Mouse (Mus musculus) pancreas, adult 10 weeks (tissue): ENCODE results near the gene Lrrc15. TPM values are rescaled to one million over a fixed set of nuclear protein-coding genes. Genes with fewer than 3 reads are reported as not detected.

Experiments used
- polyA plus RNA-seq: library from polyadenylated mRNA; stranded (reverse); fragments of 350-450 nt; fragmentation: Illumina TruSeq; extraction: RNeasy Lipid Tissue Mini Kit (QIAGEN cat#74804); gene quantifications from one replicate; pipeline ENCODE4 v1.2.3, GENCODE M21; 2015; ENCODE audit warnings: low read depth, low replicate concordance; ENCODE audit not compliant: insufficient read depth

Lrrc15 gene
- not detected for polyA plus RNA-seq

GRCm38 (mm10) chr16:30282844-30283495 is at the start of gene Lrrc15:
TSS of gene Lrrc15 (minus strand) at chr16:30283256.

GRCm38 (mm10) chr16:30310647-30311046 is 27.6 kb upstream of the Lrrc15 start, which contains the start of gene Gp5:
TSS of gene Gp5 (minus strand) at chr16:30310779.

GRCm38 (mm10) chr16:30267359-30267758 is 15.7 kb downstream of the Lrrc15 start, which contains the start of gene Cpn2:
TSS of gene Cpn2 (minus strand) at chr16:30267499.

Other genes with a start within 250 kb of the Lrrc15 start
- 8.8 TPM for gene Hes1, start 218.9 kb downstream of the Lrrc15 start, polyA plus RNA-seq
- gene Cpn2, start 15.8 kb downstream of the Lrrc15 start, polyA plus RNA-seq = not detected
- gene Gp5, start 27.5 kb upstream of the Lrrc15 start, polyA plus RNA-seq = 0.61 TPM
- 7.9 TPM for gene Atp13a3, start 122.7 kb upstream of the Lrrc15 start, polyA plus RNA-seq